Mouse (Mus musculus): ENCODE measurements around the gene Aatf. TPM values are rescaled to one million over a fixed set of nuclear protein-coding genes. Genes with fewer than 3 reads are reported as not detected.
A peak's percentile ranks its signal among the peaks of the same experiment; 100 is the strongest.

Gene Aatf
- polyA plus RNA-seq, 1 experiment from 2014 or later: 39.1 TPM

DNA sequence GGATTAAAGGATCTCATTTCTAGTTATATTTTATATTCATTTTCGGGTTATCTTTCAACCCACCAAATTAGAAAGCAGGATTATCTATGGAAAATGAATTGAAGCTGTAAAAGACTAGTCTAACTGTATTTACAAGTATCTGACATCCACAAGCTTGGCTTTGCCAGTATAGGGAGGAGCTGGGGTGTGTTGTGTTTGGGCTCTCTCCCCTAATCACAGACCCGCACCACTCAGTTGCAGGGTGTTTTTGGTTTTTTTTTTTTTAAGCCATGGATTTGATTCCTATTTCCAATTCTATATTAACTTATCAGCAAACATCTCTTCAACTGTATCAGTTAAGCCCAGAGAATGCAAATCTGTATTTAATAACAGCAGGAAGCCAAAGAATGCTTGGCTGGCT, 4.1 kb upstream of the Aatf start:
- H3K4me1 ChIP-seq (replicated peaks; ENCODE audit: control insufficient read depth, insufficient read depth, low read length): peaks cover 12% of the 10 kb centered on the region; the same call in 1 of the 2 replicates
- no peak overlapping the region for H3K27ac ChIP-seq (ENCODE audit: low read length)
- H3K27me3 ChIP-seq (ENCODE audit: control insufficient read depth, insufficient read depth, low read depth, low read length): peaks cover 76% of the 10 kb centered on the region
- H3K4me3 ChIP-seq (ENCODE audit: low read length): no peak overlapping the region
- no peak overlapping the region for H3K4me2 ChIP-seq (ENCODE audit: low read depth, low read length)
- no peak for ATAC-seq (ENCODE audit: low read depth)
- H3K9ac ChIP-seq (ENCODE audit: low read length): no peak overlapping the region
- no peaks in the 10 kb centered on the region; the same call in 1 of the 2 replicates for H3K9me3 ChIP-seq (ENCODE audit: control insufficient read depth, low read length)
- H3K36me3 ChIP-seq (ENCODE audit: control insufficient read depth, insufficient read depth, low read length): no peaks in the 10 kb centered on the region
- WGBS: 46% methylated on average over 2 of the region's 2 CpGs

GRCm38 (mm10) chr11:84516501-84517240, 3.3 kb upstream of the Aatf start:
- H3K4me1 ChIP-seq (replicated peaks; ENCODE audit: control insufficient read depth, insufficient read depth, low read length): peaks cover 8% of the 10 kb centered on the region; the same call in 1 of the 2 replicates
- peaks cover 68% of the 10 kb centered on the region for H3K27me3 ChIP-seq (ENCODE audit: control insufficient read depth, insufficient read depth, low read depth, low read length)
- no peaks in the 10 kb centered on the region for H3K36me3 ChIP-seq (ENCODE audit: control insufficient read depth, insufficient read depth, low read length)
- H3K27ac ChIP-seq (ENCODE audit: low read length): no peak overlapping the region
- H3K9ac ChIP-seq (ENCODE audit: low read length): no peak overlapping the region
- WGBS: 15% methylated on average over 14 of the region's 14 CpGs
- no peaks in the 10 kb centered on the region; the same call in 1 of the 2 replicates for H3K9me3 ChIP-seq (ENCODE audit: control insufficient read depth, low read length)
- no peak overlapping the region for H3K4me2 ChIP-seq (ENCODE audit: low read depth, low read length)
- ATAC-seq (ENCODE audit: low read depth): no peak
- H3K4me3 ChIP-seq (ENCODE audit: low read length): no peak overlapping the region

DNA sequence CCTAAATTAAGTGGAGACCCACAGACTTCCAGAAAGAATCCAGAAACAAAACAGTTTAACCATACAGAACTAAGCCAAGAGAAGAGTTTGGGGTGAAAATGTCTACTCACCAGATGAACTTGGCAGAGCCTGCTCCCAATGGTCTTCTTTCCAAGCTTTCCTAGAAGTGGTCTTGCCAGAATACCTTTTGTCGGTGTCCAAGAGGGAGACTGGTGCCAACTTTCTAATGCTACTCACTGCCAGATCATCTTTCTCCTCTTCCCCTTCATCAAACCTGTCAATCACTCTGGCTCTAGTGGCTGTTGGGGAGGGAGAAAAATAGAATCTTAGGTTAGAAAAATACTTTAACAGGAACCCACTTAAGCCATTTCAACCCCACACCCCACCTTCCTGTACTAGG, 1.3 kb downstream of the Aatf start:
- H3K4me1 ChIP-seq (replicated peaks; ENCODE audit: control insufficient read depth, insufficient read depth, low read length): peaks cover 8% of the 10 kb centered on the region; the same call in 1 of the 2 replicates
- H3K27ac ChIP-seq (ENCODE audit: low read length): no peak overlapping the region
- H3K27me3 ChIP-seq (ENCODE audit: control insufficient read depth, insufficient read depth, low read depth, low read length): peaks cover 28% of the 10 kb centered on the region
- no peak for ATAC-seq (ENCODE audit: low read depth)
- H3K9ac ChIP-seq (ENCODE audit: low read length): no peak overlapping the region
- H3K36me3 ChIP-seq (ENCODE audit: control insufficient read depth, insufficient read depth, low read length): peaks cover 6% of the 10 kb centered on the region
- H3K4me3 ChIP-seq (ENCODE audit: low read length): no peak overlapping the region
- H3K9me3 ChIP-seq (ENCODE audit: control insufficient read depth, low read length): no peaks in the 10 kb centered on the region
- H3K4me2 ChIP-seq (ENCODE audit: low read depth, low read length): peak overlapping the region; percentile 75; the same call in 1 of the 2 replicates
- 68% methylated on average over 1 of the region's 1 CpGs for WGBS

GRCm38 (mm10) chr11:84504296-84504695, 9.0 kb downstream of the Aatf start:
- Histone ChIP-seq H3K36me3 (ENCODE audit: control insufficient read depth, insufficient read depth, low read length) (peaks cover 11% of the 10 kb centered on the region), H3K27me3 (ENCODE audit: control insufficient read depth, insufficient read depth, low read depth, low read length) (no peaks in the 10 kb centered on the region), H3K4me3 (ENCODE audit: low read length) (no peak overlapping the region), H3K4me2 (ENCODE audit: low read depth, low read length) (no peak overlapping the region), H3K9me3 (ENCODE audit: control insufficient read depth, low read length) (peaks cover 4% of the 10 kb centered on the region; the same call in 1 of the 2 replicates), H3K4me1 (replicated peaks; ENCODE audit: control insufficient read depth, insufficient read depth, low read length) (no peaks in the 10 kb centered on the region), H3K9ac (ENCODE audit: low read length) (no peak overlapping the region), H3K27ac (ENCODE audit: low read length) (no peak overlapping the region)
- WGBS: 94% methylated on average over 1 of the region's 1 CpGs
- no peak for ATAC-seq (ENCODE audit: low read depth)

DNA sequence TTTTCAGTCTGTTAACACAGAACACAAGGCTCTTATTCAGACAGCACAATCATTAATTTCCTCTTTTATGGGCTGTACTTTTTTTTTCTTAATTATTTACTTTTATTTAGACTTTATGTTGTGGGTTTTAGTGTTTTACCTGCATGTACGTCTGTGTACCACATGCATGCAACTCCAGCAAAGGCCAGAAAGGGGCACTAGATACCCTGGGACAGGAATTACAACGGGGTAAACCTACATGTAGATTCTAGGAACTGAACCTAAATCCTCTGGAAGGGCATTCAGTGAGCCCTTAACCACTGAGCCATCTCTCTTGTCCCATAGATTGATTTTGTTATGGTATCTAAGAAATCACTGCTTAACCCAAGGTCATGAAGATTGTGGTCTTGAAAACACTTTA, 15.4 kb downstream of the Aatf start:
- Histone ChIP-seq H3K27ac (ENCODE audit: low read length) (no peak overlapping the region), H3K36me3 (ENCODE audit: control insufficient read depth, insufficient read depth, low read length) (peaks cover 2% of the 10 kb centered on the region; the same call in 1 of the 2 replicates), H3K4me2 (ENCODE audit: low read depth, low read length) (no peak overlapping the region), H3K4me3 (ENCODE audit: low read length) (no peak overlapping the region), H3K9me3 (ENCODE audit: control insufficient read depth, low read length) (no peaks in the 10 kb centered on the region), H3K4me1 (replicated peaks; ENCODE audit: control insufficient read depth, insufficient read depth, low read length) (no peaks in the 10 kb centered on the region), H3K27me3 (ENCODE audit: control insufficient read depth, insufficient read depth, low read depth, low read length) (no peaks in the 10 kb centered on the region), H3K9ac (ENCODE audit: low read length) (no peak overlapping the region)
- no peak for ATAC-seq (ENCODE audit: low read depth)
- 58% methylated on average over 2 of the region's 2 CpGs for WGBS

- no peak overlapping the region for H3K4me3 ChIP-seq (ENCODE audit: low read length)
These were observed 16.4 kb downstream of the Aatf start for GRCm38 (mm10) chr11:84496901-84497300.

DNA sequence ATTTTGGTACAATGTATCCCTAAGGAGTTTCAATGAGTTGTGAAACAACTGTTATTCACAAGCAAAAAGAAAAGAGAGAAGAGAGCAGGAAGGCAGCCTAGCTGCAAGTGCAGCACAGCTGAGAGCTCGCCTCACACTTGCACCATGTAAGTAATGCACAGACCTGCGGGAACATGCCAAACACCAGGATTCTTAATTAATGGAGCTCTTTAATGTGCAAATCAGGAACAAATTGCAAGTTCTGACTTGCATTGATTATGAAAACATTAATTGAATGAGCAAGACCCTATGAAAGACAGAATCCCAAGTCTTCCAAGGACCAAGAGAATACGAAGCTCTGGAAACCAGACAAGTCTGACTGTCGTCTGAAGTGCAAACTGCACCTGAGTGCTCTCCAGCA, 17.5 kb downstream of the Aatf start:
- no peak overlapping the region for H3K4me2 ChIP-seq (ENCODE audit: low read depth, low read length)
- peaks cover 4% of the 10 kb centered on the region; the same call in 1 of the 2 replicates for H3K36me3 ChIP-seq (ENCODE audit: control insufficient read depth, insufficient read depth, low read length)
- no peak for ATAC-seq (ENCODE audit: low read depth)
- no peaks in the 10 kb centered on the region for H3K4me1 ChIP-seq (replicated peaks; ENCODE audit: control insufficient read depth, insufficient read depth, low read length)
- H3K27me3 ChIP-seq (ENCODE audit: control insufficient read depth, insufficient read depth, low read depth, low read length): no peaks in the 10 kb centered on the region
- H3K4me3 ChIP-seq (ENCODE audit: low read length): no peak overlapping the region
- no peaks in the 10 kb centered on the region for H3K9me3 ChIP-seq (ENCODE audit: control insufficient read depth, low read length)
- H3K9ac ChIP-seq (ENCODE audit: low read length): no peak overlapping the region
- no peak overlapping the region for H3K27ac ChIP-seq (ENCODE audit: low read length)
- WGBS: 75% methylated on average over 4 of the region's 4 CpGs

More at GRCm38 (mm10) chr11:84496901-84497300, 16.4 kb downstream of the Aatf start:
- no peaks in the 10 kb centered on the region for H3K4me1 ChIP-seq (replicated peaks; ENCODE audit: control insufficient read depth, insufficient read depth, low read length)
- no peak overlapping the region for H3K4me2 ChIP-seq (ENCODE audit: low read depth, low read length)
- no peaks in the 10 kb centered on the region for H3K9me3 ChIP-seq (ENCODE audit: control insufficient read depth, low read length)
- H3K27ac ChIP-seq (ENCODE audit: low read length): no peak overlapping the region
- H3K27me3 ChIP-seq (ENCODE audit: control insufficient read depth, insufficient read depth, low read depth, low read length): no peaks in the 10 kb centered on the region
- H3K9ac ChIP-seq (ENCODE audit: low read length): no peak overlapping the region
- H3K36me3 ChIP-seq (ENCODE audit: control insufficient read depth, insufficient read depth, low read length): peaks cover 2% of the 10 kb centered on the region; the same call in 1 of the 2 replicates
- ATAC-seq (ENCODE audit: low read depth): no peak

DNA sequence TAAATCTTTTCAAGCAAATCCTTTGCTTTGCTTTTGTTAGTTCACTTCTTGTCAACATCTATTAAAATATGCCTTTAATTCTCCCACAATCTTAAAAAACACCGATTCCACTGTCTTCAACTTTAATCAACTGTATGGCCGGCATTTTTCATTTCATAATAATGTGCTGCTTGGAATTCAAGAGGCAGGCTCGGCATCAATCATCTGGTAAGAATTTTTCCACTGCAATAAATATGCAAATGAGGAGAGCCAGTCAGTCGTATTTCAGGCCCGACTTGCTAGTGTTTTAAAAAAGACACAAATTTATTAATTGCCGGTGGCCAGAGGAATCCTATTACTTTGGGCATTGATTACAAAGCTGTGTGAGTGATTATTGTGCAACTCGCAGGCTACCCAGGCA, 31.7 kb downstream of the Aatf start:
- no peak for ATAC-seq (ENCODE audit: low read depth)
- 65% methylated on average over 7 of the region's 7 CpGs for WGBS

GRCm38 (mm10) chr11:84480451-84480850, 32.9 kb downstream of the Aatf start:
- H3K9me3 ChIP-seq (ENCODE audit: control insufficient read depth, low read length): no peaks in the 10 kb centered on the region
- H3K27ac ChIP-seq (ENCODE audit: low read length): no peak overlapping the region
- no peak overlapping the region for H3K4me3 ChIP-seq (ENCODE audit: low read length)
- no peak overlapping the region for H3K9ac ChIP-seq (ENCODE audit: low read length)
- H3K36me3 ChIP-seq (ENCODE audit: control insufficient read depth, insufficient read depth, low read length): no peaks in the 10 kb centered on the region
- peaks cover 6% of the 10 kb centered on the region for H3K4me1 ChIP-seq (replicated peaks; ENCODE audit: control insufficient read depth, insufficient read depth, low read length)
- no peak overlapping the region for H3K4me2 ChIP-seq (ENCODE audit: low read depth, low read length)
- ATAC-seq (ENCODE audit: low read depth): no peak
- H3K27me3 ChIP-seq (ENCODE audit: control insufficient read depth, insufficient read depth, low read depth, low read length): no peaks in the 10 kb centered on the region
- WGBS: 35% methylated on average over 3 of the region's 3 CpGs

More for the DNA sequence above, 31.7 kb downstream of the Aatf start:
- Histone ChIP-seq H3K4me2 (ENCODE audit: low read depth, low read length) (no peak overlapping the region), H3K9ac (ENCODE audit: low read length) (no peak overlapping the region), H3K4me1 (replicated peaks; ENCODE audit: control insufficient read depth, insufficient read depth, low read length) (peaks cover 6% of the 10 kb centered on the region), H3K4me3 (ENCODE audit: low read length) (no peak overlapping the region), H3K27ac (ENCODE audit: low read length) (no peak overlapping the region), H3K36me3 (ENCODE audit: control insufficient read depth, insufficient read depth, low read length) (no peaks in the 10 kb centered on the region), H3K27me3 (ENCODE audit: control insufficient read depth, insufficient read depth, low read depth, low read length) (no peaks in the 10 kb centered on the region), H3K9me3 (ENCODE audit: control insufficient read depth, low read length) (no peaks in the 10 kb centered on the region)

Measured in lung, embryonic 16.5 days (tissue).